Mouse (Mus musculus): ENCODE results near the gene Ugt2b37.
"Not testable (repeated sequence)": the region's sequence is repeated elsewhere in the genome, so short reads cannot be mapped to it uniquely, and the experiment has no call there.

The Ugt2b37 gene

GRCm38 (mm10) chr5:87254676-87255075 lies at the start of gene Ugt2b37:
TSS of gene Ugt2b37 (minus strand) at chr5:87254804.
- not testable (repeated sequence) for DNase-seq

GRCm38 (mm10) chr5:87286180-87286579 lies 31.6 kb upstream of the Ugt2b37 start:
- DNase-seq, result not testable (repeated sequence)

- DNase-seq, result not testable (repeated sequence)
Observed at GRCm38 (mm10) chr5:87275986-87276385, 21.4 kb upstream of the Ugt2b37 start.

- DNase-seq, result no peak
Observed at GRCm38 (mm10) chr5:87275581-87275980, 21.0 kb upstream of the Ugt2b37 start.

GRCm38 (mm10) chr5:87255831-87256230 lies 1.2 kb upstream of the Ugt2b37 start:
- no peak for DNase-seq

GRCm38 (mm10) chr5:87242140-87242539 lies 12.5 kb downstream of the Ugt2b37 start:
- not testable (repeated sequence) for DNase-seq

- DNase-seq, result not testable (repeated sequence)
Observed at GRCm38 (mm10) chr5:87196430-87196829, 58.2 kb downstream of the Ugt2b37 start.

All from cerebellum, postnatal 14 days (tissue).